Mouse (Mus musculus): ENCODE measurements around the gene Cox17.
"Not testable (repeated sequence)": the region's sequence is repeated elsewhere in the genome, so short reads cannot be mapped to it uniquely, and the experiment has no call there.

Gene Cox17
- long read RNA-seq, experiment 1, transcript Cox17-201 (3 exons, 444 nt), result major isoform, 116 of 127 reads
- long read RNA-seq, experiment 1, partial matches to known transcripts, result 0 of 127 reads
- long read RNA-seq, experiment 1, other reads (novel, unspliced or antisense), result 11 of 127 reads
- long read RNA-seq, experiment 2, transcript Cox17-201 (3 exons, 444 nt), result major isoform, 106 of 116 reads
- long read RNA-seq, experiment 2, partial matches to known transcripts, result 0 of 116 reads
- long read RNA-seq, experiment 2, other reads (novel, unspliced or antisense), result 10 of 116 reads

- intact Hi-C loops (cut with DNase I), result loop anchor here (5.0 kb wide), 1 partner anchor 161 kb away; no protein-coding TSS in a partner anchor
Measured at GRCm38 (mm10) chr16:38346529-38347325, at the start of gene Cox17, which contains the start of gene Gm21987. Gene Cox17, plus strand, starts transcription at chr16:38346991. Gene Gm21987, plus strand, starts transcription at chr16:38347040.

GRCm38 (mm10) chr16:38298410-38298809, 48.4 kb upstream of the Cox17 start:
- intact Hi-C loops (cut with DNase I), result no loop called here

- intact Hi-C loops (cut with DNase I), result no loop called here
Measured at GRCm38 (mm10) chr16:38302367-38302766, 44.4 kb upstream of the Cox17 start.

- intact Hi-C loops (cut with DNase I), result no loop called here
Measured at GRCm38 (mm10) chr16:38304460-38305194, 42.2 kb upstream of the Cox17 start.

GRCm38 (mm10) chr16:38306571-38307220, 40.1 kb upstream of the Cox17 start:
- intact Hi-C loops (cut with DNase I), result no loop called here

GRCm38 (mm10) chr16:38307221-38307605, 39.6 kb upstream of the Cox17 start:
- intact Hi-C loops (cut with DNase I), result no loop called here

GRCm38 (mm10) chr16:38307651-38308050, 39.1 kb upstream of the Cox17 start:
- intact Hi-C loops (cut with DNase I), result no loop called here

- intact Hi-C loops (cut with DNase I), result no loop called here
Measured at GRCm38 (mm10) chr16:38308195-38308594, 38.6 kb upstream of the Cox17 start.

GRCm38 (mm10) chr16:38318492-38318891, 28.3 kb upstream of the Cox17 start:
- intact Hi-C loops (cut with DNase I), result no loop called here

- intact Hi-C loops (cut with DNase I), result no loop called here
Measured at GRCm38 (mm10) chr16:38319087-38319486, 27.7 kb upstream of the Cox17 start.

GRCm38 (mm10) chr16:38321452-38321935, 25.3 kb upstream of the Cox17 start:
- intact Hi-C loops (cut with DNase I), result no loop called here

- intact Hi-C loops (cut with DNase I), result no loop called here
Measured at GRCm38 (mm10) chr16:38324311-38324710, 22.5 kb upstream of the Cox17 start.

- intact Hi-C loops (cut with DNase I), result no loop called here
Measured at GRCm38 (mm10) chr16:38326778-38327397, 19.9 kb upstream of the Cox17 start.

- intact Hi-C loops (cut with DNase I), result no loop called here
Measured at GRCm38 (mm10) chr16:38329340-38329739, 17.5 kb upstream of the Cox17 start.

- intact Hi-C loops (cut with DNase I), result no loop called here
Measured at GRCm38 (mm10) chr16:38334431-38334830, 12.4 kb upstream of the Cox17 start.

- intact Hi-C loops (cut with DNase I), result not testable (repeated sequence)
Measured at GRCm38 (mm10) chr16:38338077-38338476, 8.7 kb upstream of the Cox17 start.

GRCm38 (mm10) chr16:38341396-38342324, 5.1 kb upstream of the Cox17 start, which contains the start of gene Maats1:
Gene Maats1, minus strand, starts transcription at chr16:38342143.
- intact Hi-C loops (cut with DNase I), result no loop called here

- intact Hi-C loops (cut with DNase I), result loop anchor here (5.0 kb wide), 1 partner anchor 162 kb away; no protein-coding TSS in a partner anchor
Measured at GRCm38 (mm10) chr16:38344941-38345725, 1.7 kb upstream of the Cox17 start.
